Mouse (Mus musculus) cortical plate, adult 2 months (tissue): ENCODE measurements at regions not wholly inside any gene's neighbourhood (a gene's known extent, or its start where the extent isn't known, plus 50 kb on each side); places are given as distances from the start of the nearest gene placed in this dataset.

Experiments used
- H3K27ac ChIP-seq: fragments of 200-500 bp; 2 replicates; pipeline ENCODE4 v1.5.1; 2012; ENCODE audit warnings: low read length, control low read depth, inconsistent platforms; ENCODE audit not compliant: insufficient read depth
- H3K4me1 ChIP-seq: fragments of 200-500 bp; 2 replicates; pipeline ENCODE4 v1.6.1; 2011; ENCODE audit warnings: low read length; ENCODE audit not compliant: control insufficient read depth, insufficient read depth
- H3K4me3 ChIP-seq: fragments of 200-500 bp; 2 replicates; pipeline ENCODE4 v1.5.1; 2011; ENCODE audit warnings: mild to moderate bottlenecking, low read length, control low read depth; ENCODE audit not compliant: insufficient read depth
- CTCF ChIP-seq: fragments of 200-500 bp; IDR thresholded peaks from 2 replicates; pipeline ENCODE4 v1.5.1; 2011; ENCODE audit warnings: mild to moderate bottlenecking, control low read depth, low read length; ENCODE audit not compliant: insufficient read depth; ENCODE audit errors: extremely low read depth
- POLR2A ChIP-seq: fragments of 200-500 bp; IDR thresholded peaks from 2 replicates; pipeline ENCODE4 v1.6.1; 2011; ENCODE audit warnings: mild to moderate bottlenecking, low read length, control low read depth; ENCODE audit not compliant: insufficient read depth; ENCODE audit errors: extremely low read depth

DNA sequence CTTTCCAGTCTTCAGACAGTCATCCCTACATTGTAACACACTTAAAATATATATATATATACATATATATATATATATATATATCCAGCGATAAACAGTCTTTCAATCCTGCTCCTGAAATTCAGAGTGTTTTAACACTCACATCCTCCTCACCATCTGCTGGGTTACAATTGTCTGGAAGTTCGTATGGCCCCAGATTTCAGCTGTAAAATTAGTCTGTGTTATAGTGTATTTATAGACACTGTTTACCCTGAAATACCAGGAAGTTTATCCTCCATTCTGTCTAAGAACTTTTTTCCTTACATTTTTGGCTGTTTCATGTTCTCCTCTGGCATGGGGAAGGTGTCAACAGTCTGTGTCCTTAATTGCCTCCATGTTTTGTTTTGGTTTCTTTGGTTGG is 91.7 kb upstream of the Rxfp2 start:
- no peak overlapping the region for H3K27ac ChIP-seq
- H3K4me3 ChIP-seq, result no peak overlapping the region
- peaks cover 2% of the 10 kb centered on the region; the same call in 1 of the 2 replicates for H3K4me1 ChIP-seq
- TF ChIP-seq POLR2A (no peak), CTCF (no peak)

- H3K4me1 ChIP-seq, result peaks cover 2% of the 10 kb centered on the region; the same call in 1 of the 2 replicates
- no peak overlapping the region for H3K27ac ChIP-seq
- H3K4me3 ChIP-seq, result no peak overlapping the region
- TF ChIP-seq CTCF, result no peak
- TF ChIP-seq POLR2A, result no peak
These were observed 86.8 kb upstream of the Rxfp2 start for GRCm38 (mm10) chr5:149931574-149932161.

- no peak overlapping the region for H3K4me3 ChIP-seq
- no peak for TF ChIP-seq CTCF
- no peak for TF ChIP-seq POLR2A
- H3K27ac ChIP-seq, result no peak overlapping the region
- 0 out of 2 replicates have a peak, but pooled peaks cover under 1% of the 10 kb centered on the region for H3K4me1 ChIP-seq
These were observed 86.3 kb upstream of the Rxfp2 start for GRCm38 (mm10) chr5:149932220-149932619.

- H3K27ac ChIP-seq, result no peak overlapping the region
- no peak for TF ChIP-seq CTCF
- TF ChIP-seq POLR2A, result no peak
- no peak overlapping the region for H3K4me3 ChIP-seq
- peaks cover 2% of the 10 kb centered on the region; the same call in 1 of the 2 replicates for H3K4me1 ChIP-seq
These were observed 72.8 kb upstream of the Rxfp2 start for GRCm38 (mm10) chr5:149945651-149946050.

DNA sequence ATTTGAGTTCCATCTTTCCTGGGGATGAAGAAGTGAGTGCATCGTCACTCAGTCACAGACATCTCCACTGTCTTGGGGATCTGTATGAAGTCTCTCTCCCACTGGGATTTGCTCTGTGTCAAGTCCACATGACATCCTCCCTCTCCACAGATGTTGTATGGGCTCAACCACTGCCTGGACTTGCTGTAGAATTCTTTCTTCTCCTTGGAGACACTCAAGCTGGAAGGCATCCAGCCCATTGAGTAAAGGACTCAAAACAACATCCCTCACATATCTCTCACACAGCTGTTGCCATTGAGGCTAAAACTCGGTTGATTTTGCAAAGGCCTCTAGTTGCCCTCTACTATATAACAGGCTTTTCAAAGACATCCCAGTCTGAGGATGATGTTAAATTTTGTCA is 71.0 kb upstream of the Rxfp2 start:
- Histone ChIP-seq H3K4me3 (no peak overlapping the region), H3K27ac (no peak overlapping the region), H3K4me1 (peaks cover 2% of the 10 kb centered on the region; the same call in 1 of the 2 replicates)
- TF ChIP-seq CTCF (no peak), POLR2A (no peak)

DNA sequence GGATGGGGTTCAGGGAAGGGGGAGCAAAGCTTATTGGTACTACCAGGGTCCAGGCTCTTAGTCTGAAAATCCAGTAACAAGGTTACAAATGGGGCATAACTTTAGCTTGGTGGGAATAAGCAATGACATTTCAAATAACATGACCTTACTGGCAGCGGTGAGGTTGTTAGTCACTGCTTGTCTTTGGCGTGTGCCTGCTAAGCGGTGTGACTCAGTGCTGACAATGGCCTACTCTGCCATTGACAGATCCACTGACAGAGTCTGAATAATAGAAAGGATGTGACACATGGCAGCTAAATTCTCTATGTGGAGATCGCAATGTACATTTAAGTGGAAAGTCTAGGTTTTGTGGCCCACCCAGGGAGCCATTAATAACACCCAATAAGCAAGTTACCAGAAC is 61.5 kb upstream of the Rxfp2 start:
- Histone ChIP-seq H3K4me3 (no peak overlapping the region), H3K27ac (no peak overlapping the region), H3K4me1 (no peaks in the 10 kb centered on the region)
- TF ChIP-seq POLR2A (no peak), CTCF (no peak)

DNA sequence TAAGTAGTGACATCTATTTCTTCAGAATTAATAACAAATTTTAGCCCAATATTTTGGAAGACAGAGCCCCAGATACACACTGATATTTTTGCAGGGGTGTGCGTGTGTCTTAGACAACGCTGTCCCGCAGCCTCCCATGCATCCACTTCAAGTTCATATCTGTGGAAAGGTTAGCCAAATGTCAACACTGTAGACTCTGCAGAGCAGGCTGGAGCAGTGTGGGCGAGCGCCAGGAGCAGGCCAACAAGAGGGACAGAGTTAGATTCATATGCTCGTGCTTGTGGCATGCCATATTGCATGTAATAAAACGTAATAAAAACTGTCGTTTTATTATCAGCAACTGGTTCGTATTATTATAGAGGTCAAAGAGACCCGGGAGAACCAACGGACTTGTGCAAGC is 57.3 kb upstream of the Rxfp2 start:
- TF ChIP-seq POLR2A (no peak), CTCF (no peak)
- Histone ChIP-seq H3K27ac (no peak overlapping the region), H3K4me3 (no peak overlapping the region), H3K4me1 (no peaks in the 10 kb centered on the region)

GRCm38 (mm10) chr5:149964748-149965147 is 53.7 kb upstream of the Rxfp2 start:
- no peaks in the 10 kb centered on the region; the same call in 1 of the 2 replicates for H3K4me1 ChIP-seq
- no peak overlapping the region for H3K27ac ChIP-seq
- no peak for TF ChIP-seq CTCF
- TF ChIP-seq POLR2A, result no peak
- no peak overlapping the region for H3K4me3 ChIP-seq
